Mouse (Mus musculus): ENCODE data around the gene Gm13083. TPM values are rescaled to one million over a fixed set of nuclear protein-coding genes. Genes with fewer than 3 reads are reported as not detected.

The Gm13083 gene
- not detected in 2 replicates for polyA plus RNA-seq (2012)

DNA sequence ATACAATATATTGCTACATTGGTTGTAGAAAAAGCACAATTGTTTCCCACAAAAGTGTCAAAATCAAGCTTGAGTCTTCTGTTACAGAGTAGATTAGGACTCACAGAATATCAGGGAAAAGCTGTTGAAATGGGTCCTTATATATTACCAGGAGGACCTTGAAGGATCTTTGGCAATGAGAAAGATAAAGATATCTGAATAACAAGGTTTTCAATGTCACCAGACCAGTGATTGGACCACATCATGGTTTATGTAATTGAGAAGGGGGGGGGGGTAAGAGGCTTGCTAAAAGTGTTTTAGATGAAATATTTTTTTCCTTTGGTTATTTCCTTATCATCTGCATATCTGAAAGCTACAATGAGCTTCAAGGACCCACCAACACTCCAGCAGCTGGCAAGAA is at the start of gene Gm13083:
Gm13083 (plus strand) TSS at position 301 of the 400 bp plus-strand sequence.

DNA sequence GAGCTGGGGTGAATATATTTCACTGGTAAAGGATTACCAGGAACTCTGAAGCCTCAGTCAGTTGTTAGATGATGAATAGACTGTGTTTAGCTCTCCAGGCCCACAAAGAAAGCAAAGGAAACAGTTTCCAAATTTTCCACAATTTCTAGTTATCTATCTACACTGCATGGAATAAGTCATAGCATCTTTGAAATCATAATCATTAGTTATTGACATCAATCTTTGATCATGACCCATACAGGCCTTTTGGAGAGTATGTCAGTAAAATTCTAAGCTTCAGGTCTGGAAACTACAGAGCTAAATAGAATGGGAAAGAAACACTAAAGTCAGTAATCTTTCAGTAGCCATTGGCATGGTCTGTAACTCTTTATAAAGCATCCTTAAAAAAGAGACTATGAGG is 42.3 kb downstream of the Gm13083 start, which contains the start of gene Gm13088:
Gm13088 (minus strand) TSS at position 101 of the 400 bp plus-strand sequence.

Other genes starting within 250 kb of the Gm13083 start
- gene Pramel1, start 220.6 kb upstream of the Gm13083 start, polyA plus RNA-seq (2012), result not detected in 2 replicates
- 0.49 and 0.52 TPM in 2 replicates for gene Pramef8, start 202.6 kb upstream of the Gm13083 start, polyA plus RNA-seq (2012)
- gene Oog4, start 164.7 kb upstream of the Gm13083 start, polyA plus RNA-seq (2012), result not detected in 2 replicates
- not detected in 2 replicates for gene Gm13043, start 103.7 kb upstream of the Gm13083 start, polyA plus RNA-seq (2012)
- not detected in 2 replicates for gene Gm13040, start 79.0 kb upstream of the Gm13083 start, polyA plus RNA-seq (2012)
- not detected in 2 replicates for gene BC080695, start 63.3 kb upstream of the Gm13083 start, polyA plus RNA-seq (2012)
- gene Gm13057, start 63.3 kb upstream of the Gm13083 start, polyA plus RNA-seq (2012), result not detected in 2 replicates
- not detected in 2 replicates for gene Gm13088, start 42.2 kb downstream of the Gm13083 start, polyA plus RNA-seq (2012)
- gene Gm13089, start 87.7 kb downstream of the Gm13083 start, polyA plus RNA-seq (2012), result not detected in 2 replicates
- not detected in 2 replicates for gene Gm13078, start 104.5 kb downstream of the Gm13083 start, polyA plus RNA-seq (2012)
- not detected in 2 replicates for gene Gm13023, start 174.3 kb downstream of the Gm13083 start, polyA plus RNA-seq (2012)
- gene Gm13084, start 201.1 kb downstream of the Gm13083 start, polyA plus RNA-seq (2012), result not detected in 2 replicates
- gene Gm13103, start 231.5 kb downstream of the Gm13083 start, polyA plus RNA-seq (2012), result not detected in 2 replicates

Measured in megakaryocyte-erythroid progenitor cell, adult 5 weeks (primary cell).